Mouse (Mus musculus) CH12.LX (cell line): Measurements from ENCODE around the gene Csnk2a1. TPM values are rescaled to one million over a fixed set of nuclear protein-coding genes. Genes with fewer than 3 reads are reported as not detected.

ENCODE experiments used
- DNase-seq: peaks from one replicate; pipeline ENCODE4 v3.0.0-alpha.2; 2013; ENCODE audit errors: extremely low read depth
- H3K27ac ChIP-seq: 2 replicates; pipeline ENCODE4 v1.5.1; 2012; ENCODE audit warnings: low read depth, mild to moderate bottlenecking, control low read depth, moderate library complexity; ENCODE audit not compliant: insufficient read depth
- H3K27me3 ChIP-seq: replicated peaks from 2 replicates; pipeline ENCODE3; 2012; ENCODE audit warnings: inconsistent platforms
- H3K36me3 ChIP-seq, 2 experiments: replicated peaks in 1 of 2; 2 replicates each; pipeline versions ENCODE3 to v1.6.1; 2012; ENCODE audit warnings: inconsistent platforms in 1 of 2, low read length in 1 of 2, mild to moderate bottlenecking in 1 of 2, mixed read lengths in 1 of 2, moderate library complexity in 1 of 2; ENCODE audit not compliant: control insufficient read depth in 1 of 2, insufficient read depth in 1 of 2
- H3K4me1 ChIP-seq, 2 experiments: 2 replicates each; pipeline ENCODE4 v1.6.1; 2012; ENCODE audit warnings: inconsistent platforms in 1 of 2, moderate library complexity in 1 of 2; ENCODE audit not compliant: insufficient read depth in 2 of 2, control insufficient read depth in 1 of 2
- H3K4me2 ChIP-seq: 2 replicates; pipeline ENCODE4 v1.6.1; 2012; ENCODE audit warnings: low read depth, mild to moderate bottlenecking, control low read depth; ENCODE audit not compliant: poor library complexity, insufficient read depth, severe bottlenecking
- H3K4me3 ChIP-seq, 3 experiments: fragments of 150-350 bp in 1 of 3; sonication (generic) in 1 of 3; replicated peaks in 1 of 3; 2 replicates each; pipeline versions ENCODE3 to v1.5.1; 2011 to 2012; ENCODE audit warnings: low read depth in 2 of 3, low read length in 2 of 3, mild to moderate bottlenecking in 2 of 3, moderate library complexity in 2 of 3, control low read depth in 1 of 3, improper control_type of control experiment in 1 of 3, inconsistent platforms in 1 of 3, mixed read lengths in 1 of 3; ENCODE audit not compliant: poor library complexity in 1 of 3
- H3K79me2 ChIP-seq: replicated peaks from 2 replicates; pipeline ENCODE4 v1.6.1; 2012; ENCODE audit warnings: mild to moderate bottlenecking, moderate library complexity; ENCODE audit not compliant: control insufficient read depth, poor library complexity, insufficient read depth, severe bottlenecking; ENCODE audit errors: extremely low read depth
- H3K9ac ChIP-seq: 2 replicates; pipeline ENCODE4 v1.6.1; 2012; ENCODE audit warnings: low read depth, mild to moderate bottlenecking, control low read depth, moderate library complexity; ENCODE audit not compliant: insufficient read depth
- H3K9me3 ChIP-seq: replicated peaks from 2 replicates; pipeline ENCODE3; 2012; ENCODE audit warnings: low read length, inconsistent platforms, mixed read lengths
- CTCF ChIP-seq, 2 experiments: IDR thresholded peaks in 1 of 2; conservative IDR thresholded peaks in 1 of 2; 2 replicates each; pipeline ENCODE4 v1.5.1; 2011 to 2012; ENCODE audit warnings: low read depth in 2 of 2, low read length in 2 of 2, improper control_type of control experiment in 1 of 2, inconsistent platforms in 1 of 2, mild to moderate bottlenecking in 1 of 2, moderate library complexity in 1 of 2
- ELF1 ChIP-seq: IDR thresholded peaks from 2 replicates; pipeline ENCODE4 v1.6.1; 2014; ENCODE audit warnings: low read depth, mild to moderate bottlenecking, inconsistent platforms, low read length, improper control_type of control experiment
- IRF4 ChIP-seq: IDR thresholded peaks from 2 replicates; pipeline ENCODE4 v1.6.1; 2014; ENCODE audit warnings: low read depth, mild to moderate bottlenecking, inconsistent platforms, low read length, improper control_type of control experiment
- MAFK ChIP-seq: IDR thresholded peaks from 2 replicates; pipeline ENCODE4 v1.6.1; 2011; ENCODE audit warnings: low read length, improper control_type of control experiment; ENCODE audit not compliant: insufficient replicate concordance
- MEF2A ChIP-seq: IDR thresholded peaks from 2 replicates; pipeline ENCODE4 v1.6.1; 2014; ENCODE audit warnings: low read depth, mild to moderate bottlenecking, inconsistent platforms, low read length, improper control_type of control experiment, borderline replicate concordance
- RAD21 ChIP-seq: IDR thresholded peaks from 2 replicates; pipeline ENCODE4 v1.6.1; 2011; ENCODE audit warnings: low read depth, mild to moderate bottlenecking, low read length, improper control_type of control experiment, moderate library complexity
- SMC3 ChIP-seq: IDR thresholded peaks from 2 replicates; pipeline ENCODE4 v1.6.1; 2011; ENCODE audit warnings: low read depth, low read length, improper control_type of control experiment
- UBTF ChIP-seq: IDR thresholded peaks from 2 replicates; pipeline ENCODE4 v1.6.1; 2012; ENCODE audit warnings: low read depth, mild to moderate bottlenecking, inconsistent platforms, low read length, improper control_type of control experiment, moderate library complexity
- USF2 ChIP-seq: conservative IDR thresholded peaks from 2 replicates; pipeline ENCODE4 v1.6.1; 2011; ENCODE audit warnings: low read depth, low read length, improper control_type of control experiment
- ZKSCAN1 ChIP-seq: IDR thresholded peaks from 2 replicates; pipeline ENCODE4 v1.6.1; 2012; ENCODE audit warnings: low read depth, inconsistent platforms, low read length, improper control_type of control experiment, borderline replicate concordance
- ZMIZ1 ChIP-seq: IDR thresholded peaks from 2 replicates; pipeline ENCODE4 v1.6.1; 2012; ENCODE audit warnings: low read depth, mild to moderate bottlenecking, inconsistent platforms, low read length, improper control_type of control experiment
- dilution Hi-C: fragments of 300-500 bp; cut with MboI; formaldehyde crosslinking; loops from 2 replicates; pipeline ENCODE4 v1.14.3; 2020; ENCODE audit warnings: low sequenced_read_pairs; ENCODE audit not compliant: extremely low pct_unique_long_range_greater_than_20kb, extremely low pct_ligation_motif_present
- in situ Hi-C: fragments of 300-500 bp; cut with MboI; formaldehyde crosslinking; loops from 3 replicates; pipeline ENCODE4 v1.14.3; 2019; ENCODE audit warnings: low sequenced_read_pairs, low pct_ligation_motif_present, low pct_unique_long_range_greater_than_20kb, mixed read lengths
- polyA plus RNA-seq: library from polyadenylated mRNA; unstranded; fragments of >175 nt; gene quantifications from 2 replicates; pipeline ENCODE4 v1.2.1, GENCODE M21; 2012; ENCODE audit warnings: low read depth; ENCODE audit not compliant: insufficient read length
- total RNA-seq, 2 experiments: library from RNA; depleted of rRNA; stranded (reverse); fragments of 300-350 nt in 1 of 2; fragments of >200 nt in 1 of 2; gene quantifications; 2 replicates each; pipeline ENCODE4 v1.2.3; 2012 to 2014

The Csnk2a1 gene
- total and polyA plus RNA-seq, 3 experiments = 79.2 to 145 (median 100) TPM

- Histone ChIP-seq H3K36me3 (peaks cover 50 to 72% of the 10 kb centered on the region in 2 experiments), H3K27me3 (no peaks in the 10 kb centered on the region), H3K4me3 (no peak overlapping the region), H3K9me3 (no peaks in the 10 kb centered on the region), H3K27ac (no peak overlapping the region), H3K4me2 (no peak overlapping the region), H3K4me1 (no peaks in the 10 kb centered on the region), H3K9ac (no peak overlapping the region), H3K79me2 (no peaks in the 10 kb centered on the region)
- in situ Hi-C loops (no loop called here), dilution Hi-C loops (no loop called here)
- no peak for DNase-seq
- TF ChIP-seq RAD21 (no peak), SMC3 (no peak), USF2 (no peak), ELF1 (no peak)
These were observed 77.1 kb downstream of the Csnk2a1 start for GRCm38 (mm10) chr2:152303781-152304180.

- H3K27me3 ChIP-seq = no peaks in the 10 kb centered on the region
- peaks cover 60 to 86% of the 10 kb centered on the region in 2 experiments for H3K36me3 ChIP-seq
- H3K9me3 ChIP-seq = no peaks in the 10 kb centered on the region
- no peak for DNase-seq
- H3K9ac ChIP-seq = no peak overlapping the region
- no peaks in the 10 kb centered on the region for H3K79me2 ChIP-seq
- dilution Hi-C loops = no loop called here
- H3K27ac ChIP-seq = no peak overlapping the region
- in situ Hi-C loops = no loop called here
- H3K4me2 ChIP-seq = no peak overlapping the region
- no peak overlapping the region for H3K4me3 ChIP-seq
- TF ChIP-seq UBTF = no peak
- TF ChIP-seq IRF4 = no peak
- no peak for TF ChIP-seq MEF2A
- no peak for TF ChIP-seq SMC3
- no peak for TF ChIP-seq CTCF (conservative IDR thresholded peaks at IDR 0.05 in 1 of 2, IDR thresholded peaks at IDR 0.05 in 1 of 2; ENCODE audit: low read depth in 2 of 2, low read length in 2 of 2)
- no peaks in the 10 kb centered on the region for H3K4me1 ChIP-seq
These were observed 78.8 kb downstream of the Csnk2a1 start for GRCm38 (mm10) chr2:152305480-152305879.

GRCm38 (mm10) chr2:152307186-152307585, 80.5 kb downstream of the Csnk2a1 start:
- Histone ChIP-seq H3K36me3 (peaks cover 72 to 92% of the 10 kb centered on the region in 2 experiments), H3K79me2 (no peaks in the 10 kb centered on the region), H3K27me3 (no peaks in the 10 kb centered on the region), H3K9me3 (no peaks in the 10 kb centered on the region), H3K4me1 (no peaks in the 10 kb centered on the region), H3K4me3 (no peak overlapping the region), H3K4me2 (no peak overlapping the region), H3K9ac (no peak overlapping the region), H3K27ac (no peak overlapping the region)
- TF ChIP-seq ZKSCAN1 = no peak
- no peak for TF ChIP-seq ZMIZ1
- TF ChIP-seq MAFK = peak; percentile 73; the same call in 1 of the 2 replicates
- no peak for DNase-seq
- in situ Hi-C loops = no loop called here
- dilution Hi-C loops = no loop called here
